Mouse (Mus musculus) olfactory bulb, adult 2 months (tissue): ENCODE results near the gene Fbrsl1. TPM values are rescaled to one million over a fixed set of nuclear protein-coding genes. Genes with fewer than 3 reads are reported as not detected.
A peak's percentile ranks its signal among the peaks of the same experiment; 100 is the strongest.

Experiments
- H3K27ac ChIP-seq: fragments of 200-500 bp; 2 replicates; pipeline ENCODE4 v1.5.1; 2012; ENCODE audit warnings: low read depth, low read length; ENCODE audit not compliant: insufficient read depth
- H3K4me1 ChIP-seq: fragments of 200-500 bp; 2 replicates; pipeline ENCODE4 v1.6.1; 2012; ENCODE audit warnings: low read length; ENCODE audit not compliant: control insufficient read depth, insufficient read depth
- H3K4me3 ChIP-seq: fragments of 200-500 bp; 2 replicates; pipeline ENCODE4 v1.5.1; 2012; ENCODE audit warnings: mild to moderate bottlenecking, low read depth, low read length, moderate library complexity; ENCODE audit not compliant: insufficient read depth
- CTCF ChIP-seq: fragments of 200-500 bp; IDR thresholded peaks from 2 replicates; pipeline ENCODE4 v1.5.1; 2012; ENCODE audit warnings: low read depth, mild to moderate bottlenecking, low read length, moderate library complexity; ENCODE audit not compliant: insufficient read depth
- POLR2A ChIP-seq: fragments of 200-500 bp; IDR thresholded peaks from 2 replicates; pipeline ENCODE4 v1.6.1; 2012; ENCODE audit warnings: mild to moderate bottlenecking, low read depth, low read length, moderate library complexity; ENCODE audit not compliant: insufficient read depth
- WGBS: fragments of 180-500 bp; shearing (Covaris S2); methylation state at CpG from one replicate; pipeline ENCODE4 v1.1.7; 2018; 5-methylcytosine and 5-hydroxymethylcytosine counted together
- polyA plus RNA-seq: library from polyadenylated mRNA; stranded (reverse); fragments of >200 nt; gene quantifications from 2 replicates; pipeline ENCODE4 v1.2.4, GENCODE M21; 2012; ENCODE audit warnings: low replicate concordance; ENCODE audit not compliant: missing spikeins, insufficient read depth, insufficient read length

The Fbrsl1 gene
- polyA plus RNA-seq, result not detected in 2 replicates

DNA sequence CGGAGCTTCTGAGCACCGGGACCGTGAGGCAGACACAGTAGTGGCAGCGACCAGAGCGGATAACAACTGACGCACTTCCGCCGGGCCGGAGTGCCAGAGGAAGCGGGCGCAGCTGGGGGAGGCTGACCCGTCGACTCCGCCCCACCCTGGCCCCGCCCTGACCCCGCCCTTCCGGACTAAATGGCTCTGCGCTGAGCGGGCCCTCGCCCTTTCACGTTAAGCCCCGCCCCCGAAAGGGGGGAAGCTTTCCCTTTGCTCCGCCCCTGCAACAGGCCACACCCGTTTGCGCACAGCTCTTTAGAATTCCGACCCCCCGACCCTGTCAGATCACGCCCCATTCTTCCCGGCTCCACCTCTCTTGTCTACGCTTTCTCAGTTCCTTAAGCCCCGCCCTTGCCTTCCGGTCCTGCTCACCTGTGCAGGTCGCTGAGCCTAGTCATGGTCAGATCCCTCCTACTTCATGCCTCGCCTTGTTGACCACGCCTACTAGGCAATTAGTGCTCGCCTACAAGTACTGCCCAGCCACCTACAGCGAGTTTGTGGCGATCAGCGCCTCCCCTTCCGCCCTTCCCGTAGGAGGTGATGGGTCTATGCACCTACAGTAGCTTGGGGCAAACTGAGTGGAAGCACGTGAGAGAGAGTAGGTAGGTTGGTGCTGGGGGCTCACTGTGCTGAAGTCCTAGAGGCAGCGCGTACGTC, at the start of gene Fbrsl1:
TSS of gene Fbrsl1 (minus strand) at position 68 of the 699 bp plus-strand sequence.
- under 1% methylated on average over 46 of the region's 46 CpGs for WGBS
- Histone ChIP-seq H3K4me1 (peaks cover 22% of the 10 kb centered on the region), H3K4me3 (peak within 1 kb of the TSS; percentile 97), H3K27ac (peak within 1 kb of the TSS; percentile 72)
- TF ChIP-seq POLR2A (peak; percentile 59; the same call in 1 of the 2 replicates), CTCF (no peak)

DNA sequence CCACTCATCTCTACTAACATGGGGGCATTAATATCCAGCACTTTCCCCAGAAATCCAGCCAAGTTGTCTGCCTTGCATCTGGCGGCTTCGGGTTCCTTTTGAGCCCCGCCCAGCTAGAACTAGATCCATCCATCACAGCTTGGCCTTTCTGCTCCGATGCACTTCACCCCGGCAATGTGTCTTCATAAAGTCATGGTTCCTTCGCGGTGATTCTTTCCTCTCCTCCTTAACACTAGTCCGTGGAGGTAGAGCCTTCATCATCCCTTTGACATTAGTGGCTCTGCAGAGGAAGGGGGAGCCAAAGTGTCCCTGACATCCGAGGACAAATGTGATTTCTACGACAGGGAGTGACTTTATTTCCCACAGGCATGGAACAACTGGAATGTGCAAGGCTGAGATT, 49.8 kb upstream of the Fbrsl1 start:
- no peak overlapping the region for H3K4me3 ChIP-seq
- H3K4me1 ChIP-seq, result peaks cover 8% of the 10 kb centered on the region; the same call in 1 of the 2 replicates
- WGBS, result 81% methylated on average over 10 of the region's 10 CpGs
- no peak overlapping the region for H3K27ac ChIP-seq
- TF ChIP-seq POLR2A, result no peak
- no peak for TF ChIP-seq CTCF

DNA sequence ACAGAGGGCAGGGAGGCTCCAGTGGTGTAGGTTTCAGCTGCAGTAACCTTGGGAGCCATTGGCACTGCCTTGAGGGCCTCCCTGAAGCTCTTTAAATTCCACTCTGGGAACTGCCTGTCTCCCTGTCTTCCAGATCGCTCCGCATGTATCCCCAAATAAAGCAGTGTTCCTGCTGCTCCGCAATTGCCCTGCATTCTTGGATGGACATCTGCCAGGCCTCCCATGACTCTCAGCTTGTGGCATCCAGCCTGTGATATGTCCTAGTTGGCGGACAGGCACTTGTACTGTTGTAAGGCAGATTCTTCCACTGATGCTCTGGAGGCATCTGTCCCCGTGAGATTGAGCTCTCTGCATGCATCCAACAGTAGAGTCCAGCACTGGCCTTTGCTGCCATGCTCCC, 49.3 kb upstream of the Fbrsl1 start:
- no peak for TF ChIP-seq CTCF
- TF ChIP-seq POLR2A, result no peak
- Histone ChIP-seq H3K27ac (no peak overlapping the region), H3K4me1 (peaks cover 8% of the 10 kb centered on the region; the same call in 1 of the 2 replicates), H3K4me3 (no peak overlapping the region)
- WGBS, result 77% methylated on average over 5 of the region's 5 CpGs

DNA sequence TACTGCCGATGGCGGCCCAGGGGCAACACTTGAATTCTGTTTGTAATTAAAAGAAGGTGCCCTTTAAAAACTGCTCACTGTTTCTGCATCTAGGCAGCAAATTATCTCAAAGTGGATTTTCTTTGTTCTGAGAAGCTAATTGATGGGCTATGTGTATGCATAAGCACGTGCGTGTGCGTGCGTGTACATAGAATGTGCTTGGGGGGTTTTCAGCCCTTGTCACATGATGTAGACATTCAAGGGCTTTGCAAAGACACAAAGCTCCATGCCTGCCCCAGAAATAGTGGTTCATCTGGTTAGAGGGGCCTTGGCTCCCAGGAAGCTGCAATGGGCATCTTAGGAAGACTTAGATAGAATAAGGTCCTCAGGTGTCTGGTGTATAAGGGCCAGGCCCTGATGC, 46.7 kb upstream of the Fbrsl1 start:
- TF ChIP-seq POLR2A (no peak), CTCF (no peak)
- peaks cover 8% of the 10 kb centered on the region; the same call in 1 of the 2 replicates for H3K4me1 ChIP-seq
- H3K27ac ChIP-seq, result no peak overlapping the region
- 93% methylated on average over 6 of the region's 6 CpGs for WGBS
- no peak overlapping the region for H3K4me3 ChIP-seq

DNA sequence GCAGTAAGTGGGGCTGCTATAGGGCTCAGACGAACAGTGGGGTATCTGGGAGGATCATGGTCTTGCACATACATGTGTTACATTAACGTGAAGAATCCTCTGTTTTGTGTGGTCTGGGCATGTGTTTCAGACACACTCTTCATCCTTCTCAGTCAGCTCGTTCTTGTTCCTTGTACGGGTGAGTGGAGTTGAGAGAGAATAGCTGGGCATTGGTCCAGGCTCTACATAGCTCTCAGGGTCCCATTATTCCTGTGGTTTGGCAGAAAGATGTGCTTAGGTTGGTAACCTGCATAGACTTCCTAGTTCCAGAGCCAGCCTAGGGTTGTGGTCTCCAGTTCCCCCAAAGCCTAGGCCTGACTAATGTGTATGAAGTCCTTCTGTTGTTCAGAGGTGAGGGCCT, 46.1 kb upstream of the Fbrsl1 start:
- Histone ChIP-seq H3K27ac (no peak overlapping the region), H3K4me1 (peaks cover 8% of the 10 kb centered on the region; the same call in 1 of the 2 replicates), H3K4me3 (no peak overlapping the region)
- 73% methylated on average over 4 of the region's 4 CpGs for WGBS
- TF ChIP-seq CTCF, result no peak
- no peak for TF ChIP-seq POLR2A

DNA sequence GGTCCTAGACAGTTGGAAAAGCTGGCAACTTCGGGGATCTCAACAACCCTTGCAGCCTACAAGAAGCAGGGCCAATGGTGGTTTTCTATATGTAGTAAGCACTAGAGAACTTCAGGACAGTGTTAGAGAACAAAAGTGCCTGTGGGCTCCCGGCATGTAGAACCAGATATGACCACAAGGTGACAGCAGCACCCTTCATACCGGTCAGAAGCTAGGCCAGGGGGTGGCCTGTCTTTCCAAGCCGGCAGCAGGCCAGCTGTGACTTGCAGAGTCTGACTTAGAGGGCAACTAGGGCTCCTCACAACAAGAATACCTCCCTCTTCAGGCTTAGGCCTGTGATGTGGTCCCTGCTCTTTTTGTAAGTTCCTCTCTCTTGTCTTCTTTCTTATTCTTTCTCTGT, 45.5 kb upstream of the Fbrsl1 start:
- Histone ChIP-seq H3K4me3 (no peak overlapping the region), H3K4me1 (peaks cover 8% of the 10 kb centered on the region; the same call in 1 of the 2 replicates), H3K27ac (no peak overlapping the region)
- TF ChIP-seq CTCF (peak; percentile 81), POLR2A (no peak)
- WGBS, result 7% methylated on average over 4 of the region's 4 CpGs

DNA sequence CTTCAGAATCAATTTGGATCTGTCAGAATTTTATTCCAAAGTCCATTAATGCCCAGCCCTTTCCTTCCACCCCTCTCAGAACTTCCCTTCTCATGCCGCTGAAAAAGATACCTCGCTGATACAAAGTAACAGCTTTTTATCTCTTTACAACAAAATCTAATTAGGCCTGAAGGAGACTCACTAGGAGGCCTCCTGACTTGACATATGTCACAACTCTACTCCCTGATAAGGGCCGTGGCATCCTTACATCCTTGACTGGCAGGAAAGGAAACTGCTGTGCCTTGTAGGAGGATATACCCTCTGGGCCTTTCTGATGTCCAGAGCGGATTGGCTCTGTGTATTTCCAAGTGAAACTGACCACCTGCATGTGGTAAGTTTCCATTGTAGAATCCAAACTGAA, 41.3 kb upstream of the Fbrsl1 start:
- no peak overlapping the region for H3K4me3 ChIP-seq
- peaks cover 4% of the 10 kb centered on the region for H3K4me1 ChIP-seq
- TF ChIP-seq CTCF, result no peak
- TF ChIP-seq POLR2A, result no peak
- no peak overlapping the region for H3K27ac ChIP-seq
- 82% methylated on average over 4 of the region's 4 CpGs for WGBS

DNA sequence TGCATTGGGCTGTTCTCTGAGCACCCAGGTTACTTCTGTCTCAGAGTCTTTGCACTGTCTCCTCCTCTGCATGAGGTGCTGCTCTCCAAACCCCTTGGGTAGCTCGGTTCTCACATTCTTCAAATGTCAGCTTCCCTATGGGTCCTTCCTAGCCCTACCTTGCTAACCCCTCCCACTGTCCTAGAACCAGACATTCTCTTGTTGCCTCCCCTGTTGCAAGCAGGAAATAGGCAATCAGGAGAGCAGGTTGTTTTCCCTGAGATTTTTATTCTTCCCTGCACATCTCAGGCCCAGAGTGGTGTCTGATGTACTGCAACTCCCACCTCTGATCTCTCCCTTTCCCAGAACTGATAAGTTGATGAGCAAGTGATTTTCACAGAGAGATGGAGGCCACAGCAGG, 39.6 kb upstream of the Fbrsl1 start:
- Histone ChIP-seq H3K4me3 (no peak overlapping the region), H3K4me1 (peaks cover 4% of the 10 kb centered on the region), H3K27ac (no peak overlapping the region)
- 70% methylated on average over 1 of the region's 1 CpGs for WGBS
- TF ChIP-seq POLR2A (no peak), CTCF (no peak)

DNA sequence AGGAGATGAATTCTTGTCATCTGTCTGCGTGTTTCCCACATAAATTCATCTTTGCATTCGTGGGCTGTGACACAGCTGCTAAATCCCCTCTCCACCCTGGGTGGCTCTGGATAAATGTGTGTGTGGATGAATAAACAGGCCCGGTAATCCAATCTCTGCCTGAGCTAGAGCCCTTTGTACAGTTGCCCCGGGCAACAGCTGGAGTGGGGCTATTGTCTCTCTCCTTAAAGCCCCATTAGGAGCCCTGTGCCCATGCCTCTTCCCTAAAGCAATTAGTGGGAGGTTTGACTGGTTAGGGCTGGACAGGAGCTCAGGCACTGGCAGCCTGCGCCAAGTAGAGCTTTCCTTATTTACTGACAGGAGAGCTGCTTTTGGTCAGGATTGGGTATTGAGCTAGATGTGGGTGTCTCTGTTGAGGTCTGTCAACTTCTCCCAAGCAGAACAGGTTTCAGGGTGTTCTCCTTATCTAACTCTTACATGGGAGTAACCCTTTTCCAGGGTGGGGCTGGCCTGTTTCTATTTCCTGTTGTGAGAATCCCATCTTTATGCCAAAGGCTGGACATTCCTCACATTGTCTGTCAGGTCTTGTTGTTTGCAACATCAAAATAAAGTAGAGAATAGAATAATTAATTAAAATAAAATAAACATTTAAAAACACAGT, 38.5 kb upstream of the Fbrsl1 start:
- peaks cover 4% of the 10 kb centered on the region for H3K4me1 ChIP-seq
- H3K4me3 ChIP-seq, result no peak overlapping the region
- 35% methylated on average over 5 of the region's 5 CpGs for WGBS
- H3K27ac ChIP-seq, result no peak overlapping the region
- no peak for TF ChIP-seq POLR2A
- TF ChIP-seq CTCF, result no peak

DNA sequence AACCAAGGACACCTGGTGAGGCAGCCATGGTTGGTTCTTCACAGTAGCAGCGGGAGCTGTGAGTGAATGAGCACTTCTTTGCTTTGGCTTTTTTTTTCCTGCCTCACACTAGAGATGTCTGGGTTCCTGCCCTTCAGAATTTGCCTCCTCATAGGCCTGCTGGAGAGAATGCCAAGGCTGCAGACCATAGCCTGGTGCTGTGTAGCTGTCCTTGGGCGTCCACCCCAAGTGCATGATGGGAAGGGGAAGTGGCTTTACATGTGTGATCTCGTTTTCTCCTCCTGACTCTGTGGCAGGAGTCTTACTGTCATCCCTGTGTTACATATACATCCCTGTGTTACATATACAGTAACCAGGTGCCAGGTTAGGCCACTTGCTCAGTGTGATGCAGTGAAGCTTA, 36.4 kb upstream of the Fbrsl1 start:
- Histone ChIP-seq H3K4me1 (peaks cover 4% of the 10 kb centered on the region), H3K4me3 (no peak overlapping the region), H3K27ac (no peak overlapping the region)
- no peak for TF ChIP-seq CTCF
- TF ChIP-seq POLR2A, result no peak
- WGBS, result 90% methylated on average over 3 of the region's 3 CpGs
